Mouse (Mus musculus) intestine, embryonic 15.5 days (tissue): ENCODE measurements around the gene Surf2. TPM values are rescaled to one million over a fixed set of nuclear protein-coding genes. Genes with fewer than 3 reads are reported as not detected.
"Not testable (repeated sequence)": the region's sequence is repeated elsewhere in the genome, so short reads cannot be mapped to it uniquely, and the experiment has no call there.

ENCODE experiments used
- ATAC-seq: fragments of 200-750 bp; cut with Nextera tagmentation; 2 replicates; pipeline ENCODE4 v1.8.0; 2017; ENCODE audit warnings: moderate TSS enrichment, moderate library complexity
- H3K27ac ChIP-seq: fragments of 300-500 bp; sonication (generic); 2 replicates; pipeline ENCODE4 v1.5.1; 2015; ENCODE audit warnings: mild to moderate bottlenecking, inconsistent platforms
- H3K27me3 ChIP-seq: fragments of 300-500 bp; sonication (generic); replicated peaks from 2 replicates; pipeline ENCODE4 v1.6.1; 2015; ENCODE audit warnings: inconsistent platforms
- H3K36me3 ChIP-seq: fragments of 300-500 bp; sonication (generic); 2 replicates; pipeline ENCODE4 v1.6.1; 2015; ENCODE audit warnings: inconsistent platforms
- H3K4me1 ChIP-seq: fragments of 300-500 bp; sonication (generic); replicated peaks from 2 replicates; pipeline ENCODE4 v1.6.1; 2015; ENCODE audit warnings: inconsistent platforms
- H3K4me2 ChIP-seq: fragments of 300-500 bp; sonication (generic); replicated peaks from 2 replicates; pipeline ENCODE4 v1.6.1; 2015; ENCODE audit warnings: mild to moderate bottlenecking, inconsistent platforms
- H3K4me3 ChIP-seq: fragments of 300-500 bp; sonication (generic); replicated peaks from 2 replicates; pipeline ENCODE4 v1.5.1; 2015; ENCODE audit warnings: inconsistent platforms
- H3K9ac ChIP-seq: fragments of 300-500 bp; sonication (generic); 2 replicates; pipeline ENCODE4 v1.6.1; 2015; ENCODE audit warnings: inconsistent platforms
- H3K9me3 ChIP-seq: fragments of 300-500 bp; sonication (generic); 2 replicates; pipeline ENCODE4 v1.6.1; 2016; ENCODE audit warnings: inconsistent platforms
- WGBS: fragments of 180-500 bp; shearing (Covaris S2); methylation state at CpG from one replicate; pipeline ENCODE4 v1.1.7; 2015; 5-methylcytosine and 5-hydroxymethylcytosine counted together
- polyA plus RNA-seq: library from polyadenylated mRNA; unstranded; fragments of >200 nt; fragmentation: Nextera tagmentation; extraction: Ambion mirVana; gene quantifications from 2 replicates; pipeline ENCODE4 v1.2.1, GENCODE M21; 2015

Surf2 gene
- 41.6 and 42.9 TPM in 2 replicates for polyA plus RNA-seq

- H3K9ac ChIP-seq = peak within 1 kb of the TSS; percentile 64
- peak within 1 kb of the TSS; percentile 73 for H3K27ac ChIP-seq
- H3K9me3 ChIP-seq = no peaks in the 10 kb centered on the region
- H3K4me2 ChIP-seq = peak within 1 kb of the TSS; percentile 89
- H3K36me3 ChIP-seq = peaks cover 39% of the 10 kb centered on the region
- peaks cover 32% of the 10 kb centered on the region for H3K4me1 ChIP-seq
- peak; percentile 83 for ATAC-seq
- H3K27me3 ChIP-seq = no peaks in the 10 kb centered on the region
- H3K4me3 ChIP-seq = peak within 1 kb of the TSS; percentile 57
- 1% methylated on average over 47 of the region's 47 CpGs for WGBS
These were observed at the start of gene Surf2, which contains the start of gene Surf1 for GRCm38 (mm10) chr2:26915927-26916728. Surf2 (plus strand) TSS chr2:26916367. Surf1 (minus strand) TSS chr2:26916530.

DNA sequence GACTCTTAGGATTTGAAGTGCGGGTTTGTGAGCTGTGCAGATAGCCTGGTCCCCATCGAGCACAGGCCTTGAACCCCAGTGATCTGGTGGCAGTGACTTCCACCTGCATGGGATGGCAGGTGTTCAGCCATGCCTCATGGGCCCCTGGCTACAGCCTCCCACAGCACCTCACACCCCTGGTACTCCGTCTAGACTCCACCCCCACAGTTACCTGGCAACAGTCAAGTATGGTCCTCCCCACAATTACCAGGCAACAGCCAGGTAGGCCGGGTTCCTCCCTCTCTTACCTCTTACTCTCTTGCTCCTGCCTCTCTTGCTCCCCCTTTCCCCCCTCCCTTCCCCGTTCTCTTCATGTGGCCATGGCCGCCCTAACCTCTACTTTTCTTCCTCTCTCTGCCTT lies 45.5 kb upstream of the Surf2 start:
- 60% methylated on average over 6 of the region's 6 CpGs for WGBS
- ATAC-seq = no peak
- H3K27ac ChIP-seq = no peak overlapping the region

GRCm38 (mm10) chr2:26878571-26878970 lies 37.6 kb upstream of the Surf2 start:
- H3K9ac ChIP-seq = no peak overlapping the region
- ATAC-seq = no peak
- H3K4me2 ChIP-seq = no peak overlapping the region
- H3K4me3 ChIP-seq = no peak overlapping the region
- H3K36me3 ChIP-seq = no peaks in the 10 kb centered on the region
- H3K27me3 ChIP-seq = no peaks in the 10 kb centered on the region
- no peak overlapping the region for H3K27ac ChIP-seq
- no peaks in the 10 kb centered on the region for H3K9me3 ChIP-seq
- no peaks in the 10 kb centered on the region for H3K4me1 ChIP-seq

More for the DNA sequence above, 45.5 kb upstream of the Surf2 start:
- H3K4me1 ChIP-seq = no peaks in the 10 kb centered on the region
- no peak overlapping the region for H3K4me3 ChIP-seq
- H3K9me3 ChIP-seq = no peaks in the 10 kb centered on the region
- no peaks in the 10 kb centered on the region for H3K36me3 ChIP-seq
- no peaks in the 10 kb centered on the region for H3K27me3 ChIP-seq
- no peak overlapping the region for H3K4me2 ChIP-seq
- no peak overlapping the region for H3K9ac ChIP-seq

- WGBS = 91% methylated on average over 2 of the region's 2 CpGs
- H3K36me3 ChIP-seq, H3K4me2 ChIP-seq, H3K27ac ChIP-seq, H3K9me3 ChIP-seq, H3K4me3 ChIP-seq, ATAC-seq, H3K27me3 ChIP-seq, H3K9ac ChIP-seq, H3K4me1 ChIP-seq: not testable (repeated sequence)
These were observed 30.6 kb upstream of the Surf2 start for GRCm38 (mm10) chr2:26885541-26885940.

- H3K9ac ChIP-seq, H3K27me3 ChIP-seq, H3K27ac ChIP-seq, H3K9me3 ChIP-seq, H3K4me1 ChIP-seq, ATAC-seq, H3K4me3 ChIP-seq, H3K4me2 ChIP-seq: not testable (repeated sequence)
- WGBS = 79% methylated on average over 4 of the region's 4 CpGs
- peaks cover 10% of the 10 kb centered on the region for H3K36me3 ChIP-seq
These were observed 30.0 kb upstream of the Surf2 start for GRCm38 (mm10) chr2:26886170-26886569.

DNA sequence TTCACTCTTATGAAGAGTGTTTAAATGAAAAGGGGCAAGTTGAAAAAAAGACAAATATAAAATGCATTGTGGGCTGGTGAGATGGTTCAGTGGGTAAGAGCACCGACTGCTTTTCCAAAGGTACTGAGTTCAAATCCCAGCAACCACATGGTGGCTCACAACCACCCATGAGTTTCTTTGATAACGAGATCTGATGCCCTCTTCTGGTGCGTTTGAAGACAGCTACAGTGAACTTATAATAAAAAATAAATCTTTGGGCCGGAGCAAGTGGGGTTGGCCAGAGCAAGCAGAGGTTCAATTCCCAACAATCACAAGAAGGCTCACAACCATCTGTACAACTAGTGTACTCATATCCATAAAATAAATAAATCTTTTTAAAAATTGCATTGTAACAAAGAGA lies 20.3 kb upstream of the Surf2 start:
- Histone ChIP-seq H3K4me3 (no peak overlapping the region), H3K9me3 (no peaks in the 10 kb centered on the region), H3K36me3 (peaks cover 59% of the 10 kb centered on the region), H3K27ac (no peak overlapping the region), H3K9ac (no peak overlapping the region), H3K4me2 (no peak overlapping the region), H3K4me1 (no peaks in the 10 kb centered on the region), H3K27me3 (no peaks in the 10 kb centered on the region)
- 90% methylated on average over 4 of the region's 4 CpGs for WGBS
- no peak for ATAC-seq

DNA sequence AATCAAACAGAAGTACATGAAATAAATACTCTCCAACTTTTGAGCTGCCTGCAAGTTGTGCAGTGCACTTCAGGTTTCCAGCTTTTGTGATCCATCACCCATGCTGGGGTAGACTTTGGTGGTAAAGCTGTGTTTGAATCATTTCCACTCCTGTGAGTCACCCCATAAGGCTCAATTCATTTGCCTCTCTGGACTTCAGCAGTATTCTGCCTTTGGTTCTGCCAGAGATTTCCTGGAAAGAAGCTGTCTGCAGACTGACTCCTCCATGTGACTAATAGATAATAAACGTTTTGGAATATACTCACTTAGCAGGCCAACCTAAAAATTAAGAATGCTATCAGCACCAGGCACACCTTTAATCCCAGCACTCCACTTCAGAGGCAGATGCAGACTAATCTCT lies 15.4 kb upstream of the Surf2 start:
- H3K9ac ChIP-seq = no peak overlapping the region
- H3K4me3 ChIP-seq = no peak overlapping the region
- peaks cover 26% of the 10 kb centered on the region for H3K36me3 ChIP-seq
- H3K4me1 ChIP-seq = peaks cover 13% of the 10 kb centered on the region
- ATAC-seq = no peak
- no peaks in the 10 kb centered on the region for H3K9me3 ChIP-seq
- H3K27me3 ChIP-seq = no peaks in the 10 kb centered on the region
- no peak overlapping the region for H3K4me2 ChIP-seq
- H3K27ac ChIP-seq = no peak overlapping the region
- 68% methylated on average over 1 of the region's 1 CpGs for WGBS

DNA sequence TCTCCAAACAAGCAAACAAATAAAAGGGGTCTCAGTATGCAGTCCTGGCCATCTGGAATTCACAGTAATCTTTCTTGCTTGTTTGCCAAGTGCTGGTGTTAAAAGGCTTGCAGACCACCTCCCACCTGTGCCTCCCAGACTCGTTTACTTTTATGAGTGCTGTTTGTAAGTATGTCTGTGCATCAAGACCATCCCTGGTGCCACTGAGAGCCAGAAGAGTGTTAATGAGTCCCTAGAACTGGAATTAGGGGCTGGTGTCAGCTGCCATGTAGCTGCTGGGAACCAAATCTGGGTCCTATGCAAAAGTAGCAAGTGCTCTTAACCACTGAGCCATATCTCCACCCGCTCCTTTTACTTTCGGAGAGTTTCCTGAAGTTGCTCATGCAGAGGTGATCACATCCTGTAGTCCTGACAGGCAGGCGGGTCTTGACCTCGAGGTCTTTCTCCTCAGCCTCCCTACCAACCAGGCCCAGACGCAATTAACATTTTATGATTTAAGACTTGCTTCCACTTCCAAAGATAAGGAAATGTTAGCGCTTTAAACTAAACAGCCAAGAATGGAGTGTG lies 14.2 kb upstream of the Surf2 start:
- WGBS = 6% methylated on average over 7 of the region's 7 CpGs
- no peak for ATAC-seq
- H3K36me3 ChIP-seq = peaks cover 34% of the 10 kb centered on the region

DNA sequence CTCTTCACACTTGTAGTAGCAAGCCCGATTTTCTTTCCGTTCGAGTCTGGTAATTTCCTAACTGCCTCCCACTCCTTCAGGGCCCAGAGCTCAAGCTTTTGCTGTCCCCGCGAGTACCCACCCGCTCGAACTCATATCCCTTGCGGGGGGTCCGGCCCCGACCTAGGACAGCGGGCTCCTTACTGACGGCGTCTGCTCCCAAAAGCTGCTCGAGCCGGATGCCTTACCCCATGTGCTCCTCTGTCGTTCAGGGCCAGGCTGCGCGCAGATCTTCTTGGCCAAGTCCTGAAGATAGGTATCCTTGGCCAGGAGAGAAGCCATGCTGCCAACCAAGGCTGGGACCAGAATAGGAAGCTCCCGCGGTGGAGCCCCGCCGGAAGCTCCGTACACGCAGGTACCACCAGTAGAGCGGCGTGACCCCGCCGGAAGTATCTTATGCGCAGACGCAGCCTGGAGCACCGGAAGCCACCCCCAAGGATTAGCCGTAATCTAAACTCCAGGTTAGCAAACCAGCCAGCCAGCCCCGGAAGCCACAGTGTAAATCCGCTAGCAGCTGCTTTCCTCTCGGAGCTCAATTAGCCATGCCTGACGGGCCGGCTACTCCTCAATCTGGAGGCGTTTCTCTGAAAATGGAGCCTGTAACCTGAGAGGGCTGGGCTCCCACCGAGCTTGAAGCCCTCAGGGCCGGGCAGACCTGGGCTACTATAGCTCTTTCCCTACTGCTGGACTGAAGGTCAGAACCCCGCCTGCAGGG lies 13.5 kb upstream of the Surf2 start, which contains the start of gene Surf6:
Surf6 (minus strand) TSS at position 413 of the 754 bp plus-strand sequence.
- Histone ChIP-seq H3K27me3 (no peaks in the 10 kb centered on the region), H3K9ac (peak within 1 kb of the TSS; percentile 65), H3K4me3 (peak within 1 kb of the TSS; percentile 72), H3K9me3 (no peaks in the 10 kb centered on the region), H3K36me3 (peaks cover 33% of the 10 kb centered on the region), H3K4me1 (peaks cover 16% of the 10 kb centered on the region), H3K4me2 (peak within 1 kb of the TSS; percentile 72), H3K27ac (peak within 1 kb of the TSS; percentile 85)
- peak; percentile 97 for ATAC-seq
- under 1% methylated on average over 41 of the region's 41 CpGs for WGBS

More for the DNA sequence above, 14.2 kb upstream of the Surf2 start:
- H3K4me1 ChIP-seq = peaks cover 13% of the 10 kb centered on the region
- H3K9ac ChIP-seq = peak overlapping the region; percentile 65
- no peaks in the 10 kb centered on the region for H3K9me3 ChIP-seq
- H3K4me3 ChIP-seq = peak overlapping the region; percentile 72
- H3K27ac ChIP-seq = peak overlapping the region; percentile 85; the same call in 1 of the 2 replicates
- H3K4me2 ChIP-seq = peak overlapping the region; percentile 72
- no peaks in the 10 kb centered on the region for H3K27me3 ChIP-seq

- H3K36me3 ChIP-seq = peaks cover 33% of the 10 kb centered on the region
- peak overlapping the region; percentile 61 for H3K9ac ChIP-seq
- ATAC-seq = no peak
- 10% methylated on average over 7 of the region's 7 CpGs for WGBS
- H3K27me3 ChIP-seq = no peaks in the 10 kb centered on the region
- peak overlapping the region; percentile 85 for H3K27ac ChIP-seq
- H3K4me3 ChIP-seq = peak overlapping the region; percentile 72
- peaks cover 19% of the 10 kb centered on the region for H3K4me1 ChIP-seq
- no peaks in the 10 kb centered on the region for H3K9me3 ChIP-seq
- peak overlapping the region; percentile 72 for H3K4me2 ChIP-seq
These were observed 12.9 kb upstream of the Surf2 start for GRCm38 (mm10) chr2:26903311-26903710.

GRCm38 (mm10) chr2:26905936-26906335 lies 10.2 kb upstream of the Surf2 start:
- ATAC-seq = no peak
- Histone ChIP-seq H3K4me3 (no peak overlapping the region), H3K36me3 (peaks cover 19% of the 10 kb centered on the region; the same call in 1 of the 2 replicates), H3K27ac (no peak overlapping the region), H3K4me2 (no peak overlapping the region), H3K27me3 (no peaks in the 10 kb centered on the region), H3K4me1 (peaks cover 26% of the 10 kb centered on the region), H3K9ac (no peak overlapping the region), H3K9me3 (no peaks in the 10 kb centered on the region)
- 94% methylated on average over 2 of the region's 2 CpGs for WGBS

GRCm38 (mm10) chr2:26906431-26906830 lies 9.7 kb upstream of the Surf2 start:
- Histone ChIP-seq H3K36me3 (peaks cover 19% of the 10 kb centered on the region; the same call in 1 of the 2 replicates), H3K9me3 (no peaks in the 10 kb centered on the region), H3K4me3 (no peak overlapping the region), H3K9ac (no peak overlapping the region), H3K4me1 (peaks cover 26% of the 10 kb centered on the region), H3K27me3 (no peaks in the 10 kb centered on the region), H3K27ac (no peak overlapping the region), H3K4me2 (no peak overlapping the region)
- ATAC-seq = no peak
- 93% methylated on average over 3 of the region's 3 CpGs for WGBS
